Mouse (Mus musculus) lung, postnatal 0 days (tissue): ENCODE data around the gene Prkag2.

Source experiments
- CTCF ChIP-seq: IDR thresholded peaks from 2 replicates; pipeline ENCODE4 v1.5.1; 2016; ENCODE audit warnings: antibody characterized with exemption, mild to moderate bottlenecking
- EP300 ChIP-seq: IDR thresholded peaks from 2 replicates; pipeline ENCODE4 v1.6.1; 2016; ENCODE audit warnings: antibody characterized with exemption, mild to moderate bottlenecking, control low read depth

DNA sequence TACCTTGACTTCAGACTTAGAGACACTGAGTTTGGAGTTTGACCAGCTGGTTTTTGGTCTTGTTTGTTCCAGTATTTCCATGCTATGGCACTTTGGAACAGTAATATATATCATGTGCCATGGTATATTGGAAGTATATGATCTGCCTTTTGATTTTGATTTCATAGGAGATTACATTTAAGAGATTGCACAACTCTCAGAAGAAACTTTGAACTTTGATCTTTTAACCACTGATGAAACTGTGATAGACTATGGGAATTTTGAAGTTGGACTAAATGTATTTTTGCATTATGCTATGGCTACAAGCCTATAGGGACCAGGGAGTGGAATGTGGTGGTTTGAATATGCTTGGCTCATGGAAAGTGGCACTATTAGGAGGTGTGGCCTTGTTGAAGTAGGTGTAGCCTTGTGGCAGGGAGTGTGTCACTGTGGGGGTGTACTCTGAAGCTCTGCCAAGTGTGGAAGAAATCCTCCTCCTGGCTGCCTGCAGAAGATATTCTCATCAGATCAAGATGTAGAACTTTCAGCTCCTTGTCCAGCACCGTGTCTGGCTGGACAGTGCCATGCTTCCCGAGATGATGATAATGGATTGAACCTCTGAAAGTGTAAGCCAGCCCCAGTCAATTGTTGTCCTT, 49.0 kb upstream of the Prkag2 start:
- TF ChIP-seq CTCF (no peak), EP300 (no peak)
